Mouse (Mus musculus) heart, postnatal 0 days (tissue): ENCODE measurements around the gene Sgtb. TPM values are rescaled to one million over a fixed set of nuclear protein-coding genes. Genes with fewer than 3 reads are reported as not detected.

Source experiments
- ATAC-seq: fragments of 200-750 bp; cut with Nextera tagmentation; 2 replicates; pipeline ENCODE4 v1.8.0; 2017; ENCODE audit warnings: low read depth, moderate number of reproducible peaks, moderate library complexity; ENCODE audit not compliant: insufficient read depth
- DNase-seq: peaks from one replicate; pipeline ENCODE4 v3.0.0-alpha.2; 2016; ENCODE audit warnings: low spot score
- H3K27ac ChIP-seq: fragments of 300-500 bp; sonication (generic); 2 replicates; pipeline ENCODE4 v1.5.1; 2014; ENCODE audit warnings: low read depth, mild to moderate bottlenecking
- H3K27me3 ChIP-seq: fragments of 300-500 bp; sonication (generic); 2 replicates; pipeline ENCODE4 v1.6.1; 2014; ENCODE audit warnings: low read length, mixed read lengths; ENCODE audit not compliant: control insufficient read depth, insufficient read depth
- H3K36me3 ChIP-seq: fragments of 300-500 bp; sonication (generic); replicated peaks from 2 replicates; pipeline ENCODE4 v1.6.1; 2014; ENCODE audit warnings: low read length, mixed read lengths; ENCODE audit not compliant: control insufficient read depth, insufficient read depth
- H3K4me1 ChIP-seq: fragments of 300-500 bp; sonication (generic); 2 replicates; pipeline ENCODE4 v1.6.1; 2014; ENCODE audit warnings: antibody characterized with exemption; ENCODE audit not compliant: control insufficient read depth, insufficient read depth
- H3K4me2 ChIP-seq: fragments of 300-500 bp; sonication (generic); 2 replicates; pipeline ENCODE4 v1.6.1; 2014; ENCODE audit warnings: low read depth, mild to moderate bottlenecking, low read length, moderate library complexity
- H3K4me3 ChIP-seq: fragments of 300-500 bp; sonication (generic); 2 replicates; pipeline ENCODE4 v1.5.1; 2014; ENCODE audit warnings: low read depth, low read length
- H3K9ac ChIP-seq: fragments of 300-500 bp; sonication (generic); replicated peaks from 2 replicates; pipeline ENCODE4 v1.6.1; 2014; ENCODE audit warnings: low read depth, low read length, mixed read lengths
- H3K9me3 ChIP-seq: fragments of 300-500 bp; sonication (generic); replicated peaks from 2 replicates; pipeline ENCODE4 v1.6.1; 2016; ENCODE audit warnings: low read length; ENCODE audit not compliant: control insufficient read depth
- CTCF ChIP-seq: IDR thresholded peaks from 2 replicates; pipeline ENCODE4 v1.5.1; 2016; ENCODE audit warnings: antibody characterized with exemption, control low read depth, low read depth
- EP300 ChIP-seq: IDR thresholded peaks from 2 replicates; pipeline ENCODE4 v1.6.1; 2016; ENCODE audit warnings: antibody characterized with exemption, low read depth
- WGBS: fragments of 180-500 bp; shearing (Covaris S2); extraction: QIAGEN DNeasy Blood & Tissue Kit; methylation state at CpG from one replicate; pipeline ENCODE4 v1.1.7; 2014; 5-methylcytosine and 5-hydroxymethylcytosine counted together
- polyA plus RNA-seq: library from polyadenylated mRNA; unstranded; fragments of >200 nt; fragmentation: Nextera tagmentation; extraction: Ambion mirVana; gene quantifications from 2 replicates; pipeline ENCODE4 v1.2.1, GENCODE M21; 2015
- total RNA-seq: library from RNA; depleted of rRNA; stranded (reverse); fragments of >200 nt; gene quantifications from 2 replicates; pipeline ENCODE4 v1.2.3, GENCODE M21; 2014; ENCODE audit warnings: low replicate concordance

Sgtb gene
- total and polyA plus RNA-seq, 2 experiments from 2014 or later: 1.1 TPM

GRCm38 (mm10) chr13:104082504-104082903 lies 27.0 kb upstream of the Sgtb start:
- Histone ChIP-seq H3K4me3 (no peak overlapping the region), H3K4me1 (no peaks in the 10 kb centered on the region), H3K9ac (no peak overlapping the region), H3K27ac (no peak overlapping the region), H3K9me3 (no peaks in the 10 kb centered on the region), H3K4me2 (no peak overlapping the region), H3K36me3 (no peaks in the 10 kb centered on the region), H3K27me3 (no peaks in the 10 kb centered on the region)
- TF ChIP-seq CTCF (no peak), EP300 (no peak)
- DNase-seq (no peak), ATAC-seq (no peak)
- 94% methylated on average over 7 of the region's 7 CpGs for WGBS

DNA sequence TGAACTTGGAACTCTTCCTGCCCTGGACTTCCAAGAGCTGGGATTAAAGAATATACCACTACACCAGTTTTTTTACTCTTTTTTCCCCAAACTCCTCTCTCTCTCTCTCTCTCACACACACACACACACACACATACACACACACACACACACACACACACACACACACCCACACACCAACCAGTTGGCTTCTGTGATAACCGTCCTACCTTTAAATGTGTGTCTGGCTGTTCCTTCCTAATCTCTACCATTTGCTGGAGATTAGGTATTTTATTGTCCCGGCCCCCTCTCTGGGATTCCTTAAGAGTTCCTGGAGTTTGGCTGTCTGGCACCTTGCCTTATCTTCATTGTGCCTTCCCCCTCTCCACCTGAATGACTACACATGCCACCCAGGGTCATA lies 24.9 kb upstream of the Sgtb start:
- H3K9me3 ChIP-seq: no peaks in the 10 kb centered on the region
- no peaks in the 10 kb centered on the region for H3K27me3 ChIP-seq
- H3K27ac ChIP-seq: no peak overlapping the region
- ATAC-seq: no peak
- no peak for DNase-seq
- H3K4me3 ChIP-seq: no peak overlapping the region
- no peaks in the 10 kb centered on the region for H3K36me3 ChIP-seq
- TF ChIP-seq EP300 (no peak), CTCF (no peak)
- no peak overlapping the region for H3K4me2 ChIP-seq
- H3K9ac ChIP-seq: no peak overlapping the region
- WGBS: 60% methylated on average over 2 of the region's 2 CpGs
- H3K4me1 ChIP-seq: no peaks in the 10 kb centered on the region

GRCm38 (mm10) chr13:104089387-104089786 lies 20.2 kb upstream of the Sgtb start:
- Histone ChIP-seq H3K9ac (no peak overlapping the region), H3K27me3 (no peaks in the 10 kb centered on the region), H3K27ac (no peak overlapping the region), H3K4me3 (no peak overlapping the region), H3K4me1 (no peaks in the 10 kb centered on the region), H3K36me3 (no peaks in the 10 kb centered on the region), H3K4me2 (no peak overlapping the region), H3K9me3 (no peaks in the 10 kb centered on the region)
- peak; percentile 91 for TF ChIP-seq CTCF
- TF ChIP-seq EP300: no peak
- ATAC-seq (peak; percentile 83), DNase-seq (peak; percentile 58)
- 16% methylated on average over 1 of the region's 1 CpGs for WGBS

DNA sequence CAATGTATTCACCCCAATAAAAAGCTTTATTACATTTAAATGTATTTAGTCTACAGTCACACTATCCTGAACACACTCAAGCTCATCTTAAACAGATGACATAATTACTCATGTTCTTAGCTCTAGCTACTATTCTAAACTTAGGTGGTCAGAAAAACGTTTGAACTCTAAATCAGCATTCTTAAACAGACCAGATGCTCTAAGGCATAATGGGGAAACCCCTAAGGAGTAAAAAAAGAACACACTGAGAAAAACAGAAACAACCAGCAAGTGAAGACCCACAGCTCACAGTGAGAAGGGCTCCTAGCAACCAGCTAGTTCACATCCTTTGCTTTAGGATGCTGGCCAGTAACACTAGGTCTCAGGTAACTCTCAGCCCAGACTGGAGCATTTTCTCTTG lies 17.8 kb upstream of the Sgtb start:
- no peak for TF ChIP-seq CTCF
- no peak for TF ChIP-seq EP300
- no peak for DNase-seq
- WGBS: 2% methylated on average over 1 of the region's 1 CpGs
- no peak overlapping the region for H3K4me2 ChIP-seq
- H3K27ac ChIP-seq: no peak overlapping the region
- H3K4me3 ChIP-seq: no peak overlapping the region
- peaks cover 9% of the 10 kb centered on the region; the same call in 1 of the 2 replicates for H3K4me1 ChIP-seq
- H3K9ac ChIP-seq: no peak overlapping the region
- H3K27me3 ChIP-seq: no peaks in the 10 kb centered on the region
- H3K9me3 ChIP-seq: no peaks in the 10 kb centered on the region
- H3K36me3 ChIP-seq: no peaks in the 10 kb centered on the region
- ATAC-seq: no peak

DNA sequence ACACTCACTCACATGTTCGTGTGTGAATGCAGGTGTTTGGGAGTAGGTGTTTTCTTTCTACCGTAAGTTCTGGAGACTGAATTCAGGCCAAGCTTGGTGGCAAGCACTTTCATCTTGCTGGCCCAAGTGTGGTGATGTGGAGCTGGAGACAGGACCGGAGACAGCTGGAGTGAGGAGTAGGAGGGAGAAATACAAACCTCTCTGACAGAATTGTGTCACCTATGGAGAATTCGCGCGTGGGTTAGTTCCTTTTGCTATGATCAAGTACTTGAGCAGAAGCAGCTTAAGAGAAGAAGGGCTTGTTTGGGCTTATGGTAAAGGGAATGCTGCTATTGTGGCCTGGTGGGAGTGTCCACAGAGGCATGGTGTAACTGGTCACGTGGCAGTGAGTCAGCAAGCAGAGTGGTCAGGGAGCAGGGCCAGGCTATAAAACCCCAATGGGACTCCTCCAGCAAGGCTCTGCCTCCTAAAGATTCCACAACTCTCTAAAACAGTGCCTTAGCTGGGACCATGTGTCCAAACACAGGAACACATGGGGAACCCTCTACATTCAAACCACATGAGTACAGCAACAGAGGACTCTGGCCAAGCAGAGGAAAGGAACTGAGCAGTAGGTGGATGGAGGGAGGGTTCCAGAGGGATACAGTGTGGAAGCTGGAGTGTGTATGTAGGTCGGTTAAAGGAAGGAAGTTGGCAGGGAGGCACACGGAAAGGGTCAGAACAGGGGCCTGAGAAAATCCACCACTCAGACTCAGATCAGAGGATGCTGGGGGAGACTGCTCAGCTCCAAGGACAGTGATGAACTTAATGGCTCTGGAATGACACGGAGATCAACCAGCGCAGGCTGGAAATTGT lies 14.8 kb upstream of the Sgtb start:
- TF ChIP-seq EP300 (no peak), CTCF (no peak)
- Histone ChIP-seq H3K36me3 (no peaks in the 10 kb centered on the region), H3K4me3 (no peak overlapping the region), H3K27ac (0 out of 2 replicates have a peak overlapping the region, but pooled peaks have one; percentile 0), H3K27me3 (no peaks in the 10 kb centered on the region), H3K9ac (no peak overlapping the region), H3K4me1 (peaks cover 16% of the 10 kb centered on the region; the same call in 1 of the 2 replicates), H3K4me2 (no peak overlapping the region), H3K9me3 (no peaks in the 10 kb centered on the region)
- peak; percentile 55; the same call in 1 of the 2 replicates for ATAC-seq
- 74% methylated on average over 11 of the region's 11 CpGs for WGBS
- DNase-seq: no peak

DNA sequence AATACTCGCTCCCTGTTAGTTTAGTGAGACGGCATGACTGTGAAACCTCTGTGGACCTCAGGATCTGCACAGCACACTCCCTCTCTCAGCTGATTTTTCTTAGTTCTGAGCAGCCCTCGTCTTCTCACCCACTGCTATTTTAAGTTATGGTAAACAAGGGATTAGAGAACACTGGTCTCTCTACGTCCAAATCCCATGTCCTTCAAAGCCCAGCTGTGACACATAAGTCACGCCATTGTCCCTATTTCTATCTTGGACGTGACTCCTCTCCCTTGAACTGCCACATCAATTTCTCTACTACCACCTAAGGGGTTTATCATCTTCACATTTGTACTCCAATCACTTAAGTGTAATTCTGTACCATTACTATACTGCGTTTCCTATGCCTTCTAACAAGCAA lies 13.6 kb upstream of the Sgtb start:
- H3K27ac ChIP-seq: no peak overlapping the region
- H3K4me1 ChIP-seq: peaks cover 16% of the 10 kb centered on the region; the same call in 1 of the 2 replicates
- H3K36me3 ChIP-seq: no peaks in the 10 kb centered on the region
- H3K4me2 ChIP-seq: no peak overlapping the region
- H3K9ac ChIP-seq: no peak overlapping the region
- no peaks in the 10 kb centered on the region for H3K27me3 ChIP-seq
- H3K4me3 ChIP-seq: no peak overlapping the region
- TF ChIP-seq EP300: no peak
- TF ChIP-seq CTCF: no peak
- 47% methylated on average over 7 of the region's 7 CpGs for WGBS
- DNase-seq: no peak
- no peaks in the 10 kb centered on the region for H3K9me3 ChIP-seq
- ATAC-seq: no peak
